Mouse (Mus musculus): ENCODE measurements around the gene Lurap1l. TPM values are rescaled to one million over a fixed set of nuclear protein-coding genes. Genes with fewer than 3 reads are reported as not detected.

Gene Lurap1l
- total RNA-seq, 2 experiments from 2014 or later: not detected

DNA sequence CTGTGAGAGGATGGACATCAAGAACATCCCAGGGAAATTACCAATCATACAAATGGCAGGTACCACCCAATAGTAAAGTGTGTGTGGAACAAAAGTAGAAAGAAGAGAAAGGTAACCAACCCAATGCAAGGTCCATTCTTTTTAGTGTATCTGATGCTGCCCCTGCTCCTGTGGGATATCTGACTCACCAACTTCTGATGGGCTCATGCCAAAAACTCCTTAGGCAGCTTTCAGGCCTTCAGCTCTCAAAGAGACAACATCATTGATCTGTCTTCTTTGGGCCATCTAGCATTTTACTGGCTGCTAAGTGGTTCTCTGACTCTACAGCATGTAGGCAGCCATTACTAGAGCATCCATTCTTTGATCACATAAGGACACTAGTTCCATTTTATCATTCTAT is 63.5 kb downstream of the Lurap1l start:
- no peak for ATAC-seq (ENCODE audit: poor library complexity, severe bottlenecking)

DNA sequence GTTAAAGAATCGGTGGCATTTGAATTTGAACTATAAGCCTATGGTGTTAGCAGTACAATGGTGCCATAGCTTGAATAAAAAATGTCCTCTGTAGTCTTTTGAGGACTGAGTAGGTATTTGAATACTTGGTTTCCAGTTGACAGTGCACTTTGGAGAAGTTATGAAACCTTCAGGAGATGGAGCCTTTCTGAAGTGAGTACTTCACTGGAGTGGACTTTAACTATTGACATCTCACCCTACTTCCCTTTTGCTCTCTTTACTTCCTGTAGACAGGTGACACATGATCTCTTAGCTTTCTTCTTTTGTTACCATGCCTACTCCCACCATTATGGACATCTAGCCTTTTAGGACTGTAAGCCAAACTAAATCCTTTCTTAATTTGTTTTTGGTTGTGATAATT is 80.4 kb downstream of the Lurap1l start:
- no peak for ATAC-seq (ENCODE audit: poor library complexity, severe bottlenecking)

DNA sequence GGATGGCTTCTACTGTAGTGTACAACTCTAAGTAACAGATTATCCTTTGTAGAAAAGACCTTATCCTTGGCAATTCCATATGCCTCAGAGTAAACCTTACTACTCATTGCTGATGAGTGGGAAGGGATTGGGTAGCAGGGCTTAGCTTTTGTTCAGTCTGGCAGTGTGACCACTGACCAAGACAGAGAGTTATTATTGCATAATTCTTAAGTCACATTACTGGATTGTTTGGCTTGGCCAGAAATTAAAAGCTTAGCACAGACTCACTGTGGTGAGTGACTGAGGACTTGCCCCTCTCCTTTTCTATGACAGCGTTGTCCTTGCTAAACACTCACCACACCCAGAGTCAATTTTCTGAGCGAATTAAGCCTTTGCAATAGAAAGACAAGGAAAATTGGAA is 93.1 kb downstream of the Lurap1l start:
- no peak for ATAC-seq (ENCODE audit: poor library complexity, severe bottlenecking)

Other genes starting within 250 kb of the Lurap1l start
- gene Tyrp1, start 76.5 kb upstream of the Lurap1l start, total RNA-seq (2015): not detected in 2 replicates
- gene Tyrp1, start 76.5 kb upstream of the Lurap1l start, total RNA-seq (2017): not detected in 2 replicates

Data from megakaryocyte, adult 5-6 weeks (primary cell).